Mouse (Mus musculus) kidney, adult 2 months (tissue): ENCODE measurements at regions not wholly inside any gene's neighbourhood (a gene's known extent, or its start where the extent isn't known, plus 50 kb on each side); places are given as distances from the start of the nearest gene placed in this dataset.

Source experiments
- CTCF ChIP-seq: fragments of 200-500 bp; conservative IDR thresholded peaks from 2 replicates; pipeline ENCODE4 v1.5.1; 2011; ENCODE audit warnings: low read depth, mild to moderate bottlenecking, control low read depth, low read length, moderate library complexity, mixed read lengths; ENCODE audit not compliant: insufficient read depth, insufficient read length
- POLR2A ChIP-seq: fragments of 200-500 bp; IDR thresholded peaks from one replicate; pipeline ENCODE4 v1.6.1; 2011; ENCODE audit warnings: low read depth, low read length, control low read depth

DNA sequence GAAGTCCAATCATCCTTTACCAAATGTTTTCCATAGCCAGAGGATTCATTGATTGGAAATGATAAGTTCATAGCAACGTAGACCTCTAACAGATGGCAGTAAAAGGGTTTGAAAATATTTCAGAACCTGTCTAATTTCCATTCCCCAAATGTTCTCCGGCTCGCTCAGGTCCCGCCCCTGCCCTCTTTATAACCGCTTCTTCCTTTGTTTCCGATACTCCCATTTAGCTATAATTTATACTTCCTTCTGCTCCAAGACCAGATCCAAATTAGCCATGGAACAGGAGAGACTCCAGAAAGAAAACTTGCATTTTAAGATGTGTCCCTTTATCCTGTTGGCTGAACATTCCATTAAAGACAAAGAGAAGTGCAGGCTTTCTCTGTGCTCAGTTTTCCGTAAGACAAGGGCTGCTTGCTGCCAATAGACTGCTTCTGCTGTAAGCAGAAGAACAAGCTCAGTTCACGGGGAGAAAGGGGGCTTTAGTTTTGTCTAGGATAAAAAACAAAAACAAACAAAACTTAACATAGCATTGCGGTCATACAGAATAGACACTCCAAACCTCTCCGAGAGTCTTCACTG, 202.7 kb upstream of the Prkcq start:
- no peak for TF ChIP-seq POLR2A
- no peak for TF ChIP-seq CTCF
